Mouse (Mus musculus): ENCODE measurements around the gene Tsen54. TPM values are rescaled to one million over a fixed set of nuclear protein-coding genes. Genes with fewer than 3 reads are reported as not detected.
"Not testable (repeated sequence)": the region's sequence is repeated elsewhere in the genome, so short reads cannot be mapped to it uniquely, and the experiment has no call there.

Tsen54 gene
- polyA plus RNA-seq, 1 experiment from 2014 or later, result 37.7 TPM

- Histone ChIP-seq H3K4me3 (ENCODE audit: low read length) (no peak overlapping the region), H3K4me1 (ENCODE audit: control insufficient read depth, insufficient read depth, low read length) (peaks cover 48% of the 10 kb centered on the region), H3K27me3 (replicated peaks; ENCODE audit: control insufficient read depth, insufficient read depth, low read length) (no peaks in the 10 kb centered on the region), H3K9me3 (ENCODE audit: control insufficient read depth, low read length) (no peaks in the 10 kb centered on the region), H3K9ac (ENCODE audit: low read depth, low read length) (peak overlapping the region; percentile 57), H3K4me2 (ENCODE audit: low read depth, low read length) (0 out of 2 replicates have a peak overlapping the region, but pooled peaks have one; percentile 2), H3K36me3 (ENCODE audit: control insufficient read depth, insufficient read depth, low read length) (peaks cover 24% of the 10 kb centered on the region), H3K27ac (ENCODE audit: low read length) (peak overlapping the region; percentile 93)
- WGBS, result 68% methylated on average over 13 of the region's 14 CpGs
- ATAC-seq, result peak; percentile 1; the same call in 1 of the 2 replicates
Measured at GRCm38 (mm10) chr11:115843141-115843890, 28.8 kb downstream of the Tsen54 start.

GRCm38 (mm10) chr11:115843891-115844239 lies 29.3 kb downstream of the Tsen54 start:
- H3K4me1 ChIP-seq (ENCODE audit: control insufficient read depth, insufficient read depth, low read length), result peaks cover 43% of the 10 kb centered on the region
- peak overlapping the region; percentile 93 for H3K27ac ChIP-seq (ENCODE audit: low read length)
- 0 out of 2 replicates have a peak overlapping the region, but pooled peaks have one; percentile 10 for H3K4me2 ChIP-seq (ENCODE audit: low read depth, low read length)
- ATAC-seq, result peak; percentile 93
- H3K36me3 ChIP-seq (ENCODE audit: control insufficient read depth, insufficient read depth, low read length), result peaks cover 24% of the 10 kb centered on the region
- no peak overlapping the region for H3K4me3 ChIP-seq (ENCODE audit: low read length)
- peak overlapping the region; percentile 14; the same call in 1 of the 2 replicates for H3K9ac ChIP-seq (ENCODE audit: low read depth, low read length)
- 68% methylated on average over 5 of the region's 5 CpGs for WGBS
- H3K27me3 ChIP-seq (replicated peaks; ENCODE audit: control insufficient read depth, insufficient read depth, low read length), result no peaks in the 10 kb centered on the region
- no peaks in the 10 kb centered on the region for H3K9me3 ChIP-seq (ENCODE audit: control insufficient read depth, low read length)

GRCm38 (mm10) chr11:115844240-115844639 lies 29.7 kb downstream of the Tsen54 start:
- H3K9ac ChIP-seq (ENCODE audit: low read depth, low read length), result peak overlapping the region; percentile 14; the same call in 1 of the 2 replicates
- peaks cover 27% of the 10 kb centered on the region for H3K36me3 ChIP-seq (ENCODE audit: control insufficient read depth, insufficient read depth, low read length)
- peak overlapping the region; percentile 93 for H3K27ac ChIP-seq (ENCODE audit: low read length)
- H3K27me3 ChIP-seq (replicated peaks; ENCODE audit: control insufficient read depth, insufficient read depth, low read length), result no peaks in the 10 kb centered on the region
- H3K9me3 ChIP-seq (ENCODE audit: control insufficient read depth, low read length), result no peaks in the 10 kb centered on the region
- H3K4me1 ChIP-seq (ENCODE audit: control insufficient read depth, insufficient read depth, low read length), result peaks cover 39% of the 10 kb centered on the region
- ATAC-seq, result peak; percentile 7; the same call in 1 of the 2 replicates
- WGBS, result 58% methylated on average over 8 of the region's 8 CpGs
- H3K4me2 ChIP-seq (ENCODE audit: low read depth, low read length), result 0 out of 2 replicates have a peak overlapping the region, but pooled peaks have one; percentile 10
- no peak overlapping the region for H3K4me3 ChIP-seq (ENCODE audit: low read length)

GRCm38 (mm10) chr11:115845819-115846218 lies 31.3 kb downstream of the Tsen54 start:
- Histone ChIP-seq H3K9me3 (ENCODE audit: control insufficient read depth, low read length) (no peaks in the 10 kb centered on the region), H3K9ac (ENCODE audit: low read depth, low read length) (no peak overlapping the region), H3K27me3 (replicated peaks; ENCODE audit: control insufficient read depth, insufficient read depth, low read length) (no peaks in the 10 kb centered on the region), H3K4me1 (ENCODE audit: control insufficient read depth, insufficient read depth, low read length) (peaks cover 30% of the 10 kb centered on the region), H3K4me2 (ENCODE audit: low read depth, low read length) (no peak overlapping the region), H3K4me3 (ENCODE audit: low read length) (no peak overlapping the region), H3K36me3 (ENCODE audit: control insufficient read depth, insufficient read depth, low read length) (peaks cover 36% of the 10 kb centered on the region), H3K27ac (ENCODE audit: low read length) (no peak overlapping the region)
- 99% methylated on average over 2 of the region's 2 CpGs for WGBS
- ATAC-seq, result no peak

GRCm38 (mm10) chr11:115854674-115855073 lies 40.1 kb downstream of the Tsen54 start:
- 76% methylated on average over 6 of the region's 6 CpGs for WGBS
- ATAC-seq, result no peak
- Histone ChIP-seq H3K9ac (ENCODE audit: low read depth, low read length) (no peak overlapping the region), H3K4me1 (ENCODE audit: control insufficient read depth, insufficient read depth, low read length) (peaks cover 9% of the 10 kb centered on the region; the same call in 1 of the 2 replicates), H3K4me3 (ENCODE audit: low read length) (no peak overlapping the region), H3K9me3 (ENCODE audit: control insufficient read depth, low read length) (no peaks in the 10 kb centered on the region), H3K4me2 (ENCODE audit: low read depth, low read length) (no peak overlapping the region), H3K36me3 (ENCODE audit: control insufficient read depth, insufficient read depth, low read length) (peaks cover 16% of the 10 kb centered on the region), H3K27ac (ENCODE audit: low read length) (no peak overlapping the region), H3K27me3 (replicated peaks; ENCODE audit: control insufficient read depth, insufficient read depth, low read length) (peaks cover 19% of the 10 kb centered on the region)

- H3K4me1 ChIP-seq (ENCODE audit: control insufficient read depth, insufficient read depth, low read length), result peaks cover 11% of the 10 kb centered on the region; the same call in 1 of the 2 replicates
- peaks cover 31% of the 10 kb centered on the region for H3K27me3 ChIP-seq (replicated peaks; ENCODE audit: control insufficient read depth, insufficient read depth, low read length)
- 89% methylated on average over 4 of the region's 4 CpGs for whole genome bisulfite sequencing
- not testable (repeated sequence) for H3K9me3 ChIP-seq (ENCODE audit: control insufficient read depth, low read length); H3K27ac ChIP-seq (ENCODE audit: low read length); H3K36me3 ChIP-seq (ENCODE audit: control insufficient read depth, insufficient read depth, low read length); ATAC-seq; H3K4me2 ChIP-seq (ENCODE audit: low read depth, low read length); H3K4me3 ChIP-seq (ENCODE audit: low read length); H3K9ac ChIP-seq (ENCODE audit: low read depth, low read length)
Measured at GRCm38 (mm10) chr11:115857146-115857545, 42.6 kb downstream of the Tsen54 start.

GRCm38 (mm10) chr11:115857936-115858335 lies 43.4 kb downstream of the Tsen54 start:
- H3K36me3 ChIP-seq (ENCODE audit: control insufficient read depth, insufficient read depth, low read length), result peaks cover 5% of the 10 kb centered on the region; the same call in 1 of the 2 replicates
- no peak overlapping the region for H3K4me3 ChIP-seq (ENCODE audit: low read length)
- H3K9ac ChIP-seq (ENCODE audit: low read depth, low read length), result no peak overlapping the region
- peaks cover 11% of the 10 kb centered on the region; the same call in 1 of the 2 replicates for H3K4me1 ChIP-seq (ENCODE audit: control insufficient read depth, insufficient read depth, low read length)
- H3K4me2 ChIP-seq (ENCODE audit: low read depth, low read length), result no peak overlapping the region
- WGBS, result 52% methylated on average over 13 of the region's 13 CpGs
- H3K27me3 ChIP-seq (replicated peaks; ENCODE audit: control insufficient read depth, insufficient read depth, low read length), result peaks cover 31% of the 10 kb centered on the region
- no peak for ATAC-seq
- no peak overlapping the region for H3K27ac ChIP-seq (ENCODE audit: low read length)
- H3K9me3 ChIP-seq (ENCODE audit: control insufficient read depth, low read length), result no peaks in the 10 kb centered on the region

GRCm38 (mm10) chr11:115858354-115858753 lies 43.8 kb downstream of the Tsen54 start, which contains the start of gene Myo15b:
Gene Myo15b (plus strand): TSS chr11:115858406.
- Histone ChIP-seq H3K9ac (ENCODE audit: low read depth, low read length) (peak within 1 kb of the TSS; percentile 75), H3K4me1 (ENCODE audit: control insufficient read depth, insufficient read depth, low read length) (peaks cover 11% of the 10 kb centered on the region; the same call in 1 of the 2 replicates), H3K4me2 (ENCODE audit: low read depth, low read length) (peak within 1 kb of the TSS; percentile 89), H3K36me3 (ENCODE audit: control insufficient read depth, insufficient read depth, low read length) (peaks cover 5% of the 10 kb centered on the region; the same call in 1 of the 2 replicates), H3K27ac (ENCODE audit: low read length) (no peak within 1 kb of the TSS), H3K4me3 (ENCODE audit: low read length) (peak within 1 kb of the TSS; percentile 52), H3K9me3 (ENCODE audit: control insufficient read depth, low read length) (no peaks in the 10 kb centered on the region), H3K27me3 (replicated peaks; ENCODE audit: control insufficient read depth, insufficient read depth, low read length) (peaks cover 31% of the 10 kb centered on the region)
- WGBS, result 20% methylated on average over 27 of the region's 27 CpGs
- ATAC-seq, result no peak

- Histone ChIP-seq H3K4me3 (ENCODE audit: low read length) (peak overlapping the region; percentile 52), H3K27ac (ENCODE audit: low read length) (no peak overlapping the region), H3K9me3 (ENCODE audit: control insufficient read depth, low read length) (no peaks in the 10 kb centered on the region), H3K27me3 (replicated peaks; ENCODE audit: control insufficient read depth, insufficient read depth, low read length) (peaks cover 31% of the 10 kb centered on the region), H3K9ac (ENCODE audit: low read depth, low read length) (peak overlapping the region; percentile 75), H3K4me2 (ENCODE audit: low read depth, low read length) (peak overlapping the region; percentile 89), H3K4me1 (ENCODE audit: control insufficient read depth, insufficient read depth, low read length) (peaks cover 11% of the 10 kb centered on the region; the same call in 1 of the 2 replicates), H3K36me3 (ENCODE audit: control insufficient read depth, insufficient read depth, low read length) (peaks cover 5% of the 10 kb centered on the region; the same call in 1 of the 2 replicates)
- peak; percentile 89 for ATAC-seq
- WGBS, result 2% methylated on average over 75 of the region's 75 CpGs
Measured at GRCm38 (mm10) chr11:115859143-115859945, 44.8 kb downstream of the Tsen54 start.

All from intestine, embryonic 16.5 days (tissue).